Mouse (Mus musculus) lung, postnatal 4 days (tissue): ENCODE data around the gene Rpusd3.

Experiments
- DNase-seq, 2 experiments: peaks; one replicate each; pipeline ENCODE4 v3.0.0; 2021

The Rpusd3 gene

DNA sequence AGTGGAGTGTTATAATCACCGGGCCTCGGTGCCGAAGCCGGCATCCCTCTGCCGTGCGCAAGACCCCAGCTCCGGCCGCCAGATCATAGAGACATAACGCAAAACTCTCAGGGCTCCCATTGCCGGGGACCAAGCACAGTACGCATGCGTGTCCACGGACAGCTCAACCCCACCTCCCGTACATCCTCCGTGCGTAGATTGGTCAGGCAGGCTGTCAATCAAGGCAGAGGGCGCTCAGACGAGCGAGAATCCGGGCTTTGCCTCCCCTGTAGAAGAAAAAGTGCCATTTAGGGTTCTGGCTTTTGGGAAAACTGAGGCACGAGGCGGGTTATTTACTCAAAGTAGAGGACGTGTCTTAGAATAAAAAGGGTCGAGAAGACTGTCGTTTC is at the start of gene Rpusd3:
Rpusd3 (minus strand) TSS at position 142 of the 389 bp plus-strand sequence.
- DNase-seq, result peak; percentile 96 to 99

DNA sequence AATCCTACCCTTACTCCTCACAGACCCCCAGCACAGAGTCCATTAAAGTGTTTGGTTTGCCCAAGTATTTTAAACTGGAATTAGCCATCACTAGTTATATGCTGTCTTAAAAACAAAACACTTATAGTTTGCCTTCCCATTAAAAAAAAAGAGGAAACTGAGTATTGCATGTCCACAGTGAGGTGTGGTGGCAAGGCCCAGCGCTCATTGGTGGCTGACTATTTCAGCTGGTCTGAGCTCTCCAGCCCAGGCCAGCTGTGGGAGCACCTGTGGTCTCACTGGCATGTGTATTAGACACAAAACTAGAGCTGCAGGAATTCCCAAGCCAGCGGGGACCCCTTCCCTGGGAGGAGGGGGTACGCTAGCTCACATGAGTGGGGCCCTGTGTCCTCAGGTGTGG is 49.4 kb upstream of the Rpusd3 start:
- DNase-seq, result no peak

DNA sequence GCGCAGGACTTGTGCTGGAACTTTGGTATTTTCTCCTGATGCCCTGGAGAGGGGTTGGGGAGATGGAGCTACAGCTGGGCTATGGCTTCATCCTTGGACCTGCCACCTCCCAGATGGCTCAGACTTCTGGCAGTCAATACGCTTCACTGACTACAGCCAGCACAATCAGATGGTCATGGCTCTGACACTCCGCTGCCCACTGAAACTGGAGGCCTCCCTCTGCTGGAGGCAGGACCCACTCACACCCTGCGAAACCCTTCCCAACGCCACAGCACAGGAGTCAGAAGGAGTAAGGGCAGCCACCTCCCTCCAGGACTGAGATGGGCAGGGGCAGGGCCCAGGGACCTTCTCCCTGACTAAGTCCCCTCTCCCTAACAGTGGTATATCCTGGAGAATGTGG is 46.5 kb upstream of the Rpusd3 start:
- DNase-seq, result peak; percentile 21 to 44

GRCm38 (mm10) chr6:113464040-113464439 is 44.9 kb upstream of the Rpusd3 start:
- no peak for DNase-seq

DNA sequence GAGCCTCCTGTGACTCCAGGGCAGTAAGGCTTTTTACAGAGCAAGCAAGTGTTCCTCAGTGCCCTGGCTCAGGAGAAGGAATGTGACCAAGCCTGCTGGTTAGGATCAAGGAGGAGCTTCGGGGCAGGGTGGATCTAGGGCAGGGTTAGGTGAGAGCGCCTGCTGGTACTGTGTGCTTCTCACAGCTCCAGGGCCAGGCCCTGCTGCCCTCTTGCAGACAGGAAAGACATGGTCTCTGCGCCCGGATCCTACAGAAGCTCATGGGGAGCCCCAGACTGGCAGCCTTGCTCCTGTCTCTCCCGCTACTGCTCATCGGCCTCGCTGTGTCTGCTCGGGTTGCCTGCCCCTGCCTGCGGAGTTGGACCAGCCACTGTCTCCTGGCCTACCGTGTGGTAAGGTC is 39.5 kb upstream of the Rpusd3 start:
- peak; percentile 65 to 75 for DNase-seq

DNA sequence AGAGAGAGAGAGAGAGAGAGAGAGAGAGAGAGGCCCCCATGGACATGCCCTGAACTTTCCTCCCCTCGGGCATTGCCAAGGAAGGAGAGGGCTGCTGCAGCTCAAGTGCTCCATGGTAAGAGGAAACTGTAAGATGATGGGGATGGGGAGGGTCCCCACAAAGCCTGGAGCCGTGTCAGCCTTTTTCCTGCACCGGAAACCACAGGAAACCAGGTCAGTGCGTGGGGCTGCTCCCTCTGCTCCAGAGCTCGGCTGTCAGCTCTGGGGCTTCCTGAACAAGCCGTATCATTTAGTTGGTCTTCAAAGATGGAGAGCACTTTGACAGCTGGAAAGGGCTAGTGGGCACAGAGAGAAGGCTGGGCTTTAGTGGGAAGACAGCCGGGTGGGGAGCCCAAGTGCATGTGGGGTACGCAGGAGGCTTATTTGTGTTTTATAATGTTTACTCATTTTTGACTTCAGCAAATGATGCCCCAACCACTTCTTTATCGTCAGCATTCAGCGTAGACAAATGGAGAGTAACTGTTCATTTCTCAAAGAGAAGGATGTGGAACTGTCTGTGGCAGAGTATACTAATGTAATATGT is 38.9 kb upstream of the Rpusd3 start, which contains the start of gene Il17re:
Il17re (plus strand) TSS at position 533 of the 583 bp plus-strand sequence.
- DNase-seq, result no peak

DNA sequence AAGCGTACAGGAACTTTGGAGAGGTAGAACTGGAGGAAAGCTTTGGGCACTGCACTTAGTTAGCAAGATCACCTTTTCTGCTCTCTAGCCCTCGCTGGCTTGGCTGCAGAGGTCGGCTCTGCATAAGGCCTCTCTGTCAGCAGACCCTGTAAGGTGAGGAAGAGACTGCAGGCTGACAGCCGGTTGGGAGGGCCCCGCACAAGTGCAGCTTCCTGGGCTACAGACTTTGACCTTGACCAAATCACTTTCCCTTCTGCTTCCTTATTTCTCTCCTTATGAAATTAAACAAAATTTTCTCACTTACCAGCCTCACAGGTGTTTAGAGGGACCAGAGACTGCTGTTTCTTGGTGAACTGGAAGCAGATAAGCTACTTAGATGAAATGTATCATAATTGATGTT is 35.9 kb upstream of the Rpusd3 start:
- no peak for DNase-seq

- DNase-seq, result no peak
Observed at GRCm38 (mm10) chr6:113451839-113452238, 32.7 kb upstream of the Rpusd3 start.

- no peak for DNase-seq
Observed at GRCm38 (mm10) chr6:113447639-113448038, 28.5 kb upstream of the Rpusd3 start.

DNA sequence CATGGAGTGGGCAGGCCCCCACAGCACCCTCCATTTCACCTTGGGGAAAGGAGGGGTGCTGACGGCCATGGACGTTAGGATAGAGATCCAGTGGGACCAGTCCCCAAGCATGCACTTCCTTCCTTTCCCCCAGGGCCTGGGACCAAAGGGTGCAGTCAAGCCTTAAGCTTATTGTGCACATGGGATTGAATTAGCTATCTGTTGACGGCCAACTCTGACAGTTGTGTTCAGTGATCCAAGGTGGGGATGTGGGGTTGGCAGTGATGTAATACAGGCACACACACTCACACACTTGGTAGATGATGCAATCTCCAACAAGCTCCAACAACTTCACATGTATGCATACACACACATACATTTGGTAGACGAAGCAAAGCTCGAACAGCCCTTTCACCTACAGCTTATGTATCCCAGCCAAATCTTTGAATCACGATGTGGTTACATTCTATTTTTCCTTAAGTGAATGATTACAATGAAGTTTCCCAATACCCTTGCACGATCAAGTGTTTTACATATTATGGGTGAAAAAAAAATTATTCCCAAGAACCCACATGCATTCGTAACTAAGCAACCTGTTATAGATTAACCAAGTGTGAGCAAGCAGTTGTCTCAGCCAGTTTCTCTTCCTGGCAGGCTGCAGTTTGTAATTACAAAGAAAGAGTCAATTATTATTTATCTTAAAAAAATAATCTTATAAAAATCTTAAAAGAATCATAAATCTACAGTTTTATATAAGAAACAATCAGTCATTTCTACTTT is 25.2 kb upstream of the Rpusd3 start:
- DNase-seq, result no peak

GRCm38 (mm10) chr6:113443091-113443490 is 24.0 kb upstream of the Rpusd3 start:
- DNase-seq, result no peak

DNA sequence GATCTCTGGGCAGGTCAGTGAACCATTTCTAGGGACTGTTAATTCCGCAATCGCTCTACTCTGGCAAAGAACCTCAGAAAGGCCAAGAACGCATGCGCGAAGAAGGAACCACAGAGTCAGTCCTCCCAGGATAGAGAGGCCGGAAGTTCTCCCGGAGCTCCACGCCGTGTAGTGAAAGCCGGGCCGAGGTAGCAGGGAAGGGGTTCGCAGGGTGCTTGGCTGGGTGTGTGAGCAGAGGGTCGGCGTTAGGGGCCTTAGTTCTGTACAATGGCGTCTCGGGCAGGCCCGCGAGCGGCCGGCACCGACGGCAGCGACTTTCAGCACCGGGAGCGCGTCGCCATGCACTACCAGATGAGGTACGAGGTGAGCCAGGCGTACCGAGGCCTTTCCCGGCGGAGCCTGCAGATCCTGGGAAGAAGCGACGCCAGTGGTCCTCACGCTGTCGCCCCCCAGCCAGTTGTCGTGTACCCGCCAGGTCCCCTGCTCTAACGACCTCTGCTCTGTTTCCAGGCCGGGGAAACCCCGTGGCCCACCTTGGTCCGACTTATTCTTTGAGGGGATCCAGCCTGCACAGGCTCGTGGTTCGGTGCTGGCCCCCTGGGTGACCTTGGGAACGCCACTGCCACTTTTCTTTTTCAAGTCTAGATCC is 23.4 kb upstream of the Rpusd3 start, which contains the start of gene Jagn1:
Jagn1 (plus strand) TSS at position 128 of the 649 bp plus-strand sequence.
- DNase-seq, result peak; percentile 90 to 93

DNA sequence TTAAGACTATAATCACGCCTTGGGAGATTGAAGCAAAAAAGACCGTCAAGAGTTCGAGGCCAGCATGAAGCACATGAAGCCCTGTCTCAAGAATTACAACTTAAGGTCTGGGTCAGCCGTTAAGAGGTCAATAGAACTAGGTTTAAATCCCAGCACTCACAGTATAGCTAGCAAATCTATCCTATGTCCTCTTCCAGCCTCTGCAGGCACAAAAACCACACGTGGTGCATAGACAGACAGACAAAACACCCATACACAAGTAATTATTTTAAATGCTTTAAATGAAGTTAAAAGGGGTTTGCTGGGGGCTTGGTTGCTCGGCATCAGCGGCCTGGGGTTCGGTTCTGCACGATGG is 22.9 kb upstream of the Rpusd3 start:
- no peak for DNase-seq

DNA sequence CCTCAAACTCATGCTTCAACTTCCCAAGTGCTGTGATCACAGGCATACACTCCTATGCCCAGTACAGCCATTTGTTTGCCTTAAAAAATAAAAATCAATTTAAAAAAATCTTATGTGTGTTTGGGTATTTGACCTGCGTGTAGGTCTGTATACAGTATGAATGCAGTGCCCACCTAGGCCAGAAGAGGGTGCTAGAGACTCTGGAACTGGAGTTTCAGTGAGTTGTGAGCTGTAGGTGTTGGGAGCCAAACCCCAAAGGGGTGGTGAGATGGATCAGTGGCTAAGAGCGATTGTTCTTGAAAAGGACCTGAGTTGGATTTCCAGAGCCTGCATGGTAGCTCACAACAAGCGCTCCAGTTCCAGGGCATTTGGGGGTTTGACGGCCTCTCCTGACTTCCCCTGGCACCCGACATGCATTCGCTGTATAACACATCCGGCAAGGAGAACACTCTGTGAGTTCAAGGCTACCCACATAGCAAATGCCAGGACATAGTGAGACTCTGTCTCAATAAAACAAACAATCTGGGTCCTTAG is 22.1 kb upstream of the Rpusd3 start:
- peak in 1 of 2 experiments; percentile 76 for DNase-seq

DNA sequence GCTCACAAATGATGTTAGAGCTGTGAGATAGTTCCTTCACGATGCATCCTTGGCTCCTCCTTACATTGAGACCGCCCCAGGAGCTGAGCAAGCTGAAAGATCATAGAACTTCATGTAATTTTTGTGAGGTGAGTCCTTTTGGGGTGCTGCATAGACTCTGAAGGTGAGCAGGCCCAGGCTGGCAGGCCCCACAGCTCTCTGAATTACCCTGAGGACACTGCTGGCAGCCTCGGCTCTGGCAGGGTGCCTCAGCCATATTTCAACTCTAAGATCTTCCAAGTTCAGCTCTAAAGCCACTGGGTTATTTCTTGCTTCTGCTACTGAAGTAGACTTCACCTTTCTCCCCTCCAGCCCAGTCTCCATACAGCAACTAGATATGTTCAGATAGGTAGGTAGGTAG is 21.5 kb upstream of the Rpusd3 start:
- DNase-seq, result no peak

DNA sequence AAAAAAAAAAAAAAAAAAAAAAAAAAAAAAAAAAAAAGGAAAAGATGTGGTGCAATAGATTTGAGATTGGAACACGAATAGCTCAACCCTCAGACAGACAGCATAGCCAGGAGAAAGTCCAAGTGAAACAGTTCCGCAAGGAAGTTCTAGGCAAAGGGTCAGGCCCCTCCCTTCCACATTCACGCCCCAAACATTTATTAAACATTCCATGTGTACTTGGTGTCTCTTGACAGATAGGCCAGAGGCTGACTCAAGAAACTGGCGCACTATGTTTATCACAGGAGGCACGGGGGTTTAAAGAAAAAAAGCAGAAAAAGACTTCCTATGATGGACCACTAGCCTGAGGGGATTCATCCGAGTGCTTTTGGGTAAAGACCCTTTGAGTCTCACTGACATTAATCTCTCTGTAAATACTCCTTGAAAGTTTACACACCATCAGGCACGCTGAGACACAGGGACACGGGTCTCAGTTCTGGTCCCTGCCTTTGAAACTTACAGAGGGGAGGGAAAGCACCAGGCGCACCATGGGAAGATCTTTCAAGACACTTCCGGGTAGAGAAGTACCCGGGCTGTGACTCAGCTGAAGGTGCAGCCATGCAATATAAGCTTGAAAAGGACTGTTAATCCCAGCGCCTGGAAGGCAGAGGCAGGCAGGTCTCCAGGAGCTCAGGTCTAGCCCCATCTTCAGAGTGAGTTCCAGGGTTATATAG is 19.7 kb upstream of the Rpusd3 start:
- no peak for DNase-seq

- DNase-seq, result no peak
Observed at GRCm38 (mm10) chr6:113437135-113437534, 18.0 kb upstream of the Rpusd3 start.

DNA sequence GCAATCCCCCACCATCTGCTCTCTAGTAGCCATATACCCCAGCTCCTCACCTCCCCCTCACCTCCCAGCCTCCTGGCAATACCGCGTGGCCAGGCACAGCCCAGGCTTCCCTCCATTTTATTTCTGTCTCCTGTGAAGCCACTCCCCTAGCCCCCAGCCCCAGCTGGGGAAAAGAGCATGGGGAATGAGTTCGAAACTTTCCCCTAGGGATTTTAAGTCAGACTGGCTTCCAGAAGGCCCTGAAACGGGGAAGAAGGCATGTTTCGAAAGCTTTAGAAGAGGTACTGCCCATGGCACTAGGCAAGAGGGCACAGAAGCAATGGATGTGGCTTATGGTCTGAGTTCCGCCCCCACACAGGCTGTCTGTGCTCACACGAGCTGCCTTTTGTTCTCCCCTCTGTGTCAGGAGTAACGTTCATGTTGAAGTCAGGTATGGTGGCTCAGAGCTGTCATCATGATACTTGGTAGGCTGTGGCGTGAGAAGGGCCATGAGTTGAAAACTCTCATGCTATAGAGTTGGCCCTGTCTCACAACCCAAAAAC is 16.6 kb upstream of the Rpusd3 start, which contains the start of gene Cidec:
Cidec (minus strand) TSS at position 97 of the 542 bp plus-strand sequence.
- DNase-seq, result peak in 1 of 2 experiments; percentile 40

- no peak for DNase-seq
Observed at GRCm38 (mm10) chr6:113434691-113435090, 15.6 kb upstream of the Rpusd3 start.

GRCm38 (mm10) chr6:113433661-113434060 is 14.5 kb upstream of the Rpusd3 start:
- DNase-seq, result no peak

GRCm38 (mm10) chr6:113431801-113432200 is 12.7 kb upstream of the Rpusd3 start:
- DNase-seq, result no peak

GRCm38 (mm10) chr6:113430846-113431245 is 11.7 kb upstream of the Rpusd3 start:
- DNase-seq, result no peak

GRCm38 (mm10) chr6:113429965-113430364 is 10.8 kb upstream of the Rpusd3 start:
- DNase-seq, result no peak
